Mouse (Mus musculus): ENCODE measurements around the gene Primpol. TPM values are rescaled to one million over a fixed set of nuclear protein-coding genes. Genes with fewer than 3 reads are reported as not detected.

Gene Primpol
- 1 to 10 TPM; 1.2 to 2.0 TPM for total RNA-seq (2021)
- long read RNA-seq, experiment 1, partial matches to known transcripts = 0 of 1 reads
- long read RNA-seq, experiment 1, other reads (novel, unspliced or antisense) = 1 of 1 reads
- long read RNA-seq, experiment 2, partial matches to known transcripts = 0 of 2 reads
- long read RNA-seq, experiment 2, other reads (novel, unspliced or antisense) = 1 of 2 reads

DNA sequence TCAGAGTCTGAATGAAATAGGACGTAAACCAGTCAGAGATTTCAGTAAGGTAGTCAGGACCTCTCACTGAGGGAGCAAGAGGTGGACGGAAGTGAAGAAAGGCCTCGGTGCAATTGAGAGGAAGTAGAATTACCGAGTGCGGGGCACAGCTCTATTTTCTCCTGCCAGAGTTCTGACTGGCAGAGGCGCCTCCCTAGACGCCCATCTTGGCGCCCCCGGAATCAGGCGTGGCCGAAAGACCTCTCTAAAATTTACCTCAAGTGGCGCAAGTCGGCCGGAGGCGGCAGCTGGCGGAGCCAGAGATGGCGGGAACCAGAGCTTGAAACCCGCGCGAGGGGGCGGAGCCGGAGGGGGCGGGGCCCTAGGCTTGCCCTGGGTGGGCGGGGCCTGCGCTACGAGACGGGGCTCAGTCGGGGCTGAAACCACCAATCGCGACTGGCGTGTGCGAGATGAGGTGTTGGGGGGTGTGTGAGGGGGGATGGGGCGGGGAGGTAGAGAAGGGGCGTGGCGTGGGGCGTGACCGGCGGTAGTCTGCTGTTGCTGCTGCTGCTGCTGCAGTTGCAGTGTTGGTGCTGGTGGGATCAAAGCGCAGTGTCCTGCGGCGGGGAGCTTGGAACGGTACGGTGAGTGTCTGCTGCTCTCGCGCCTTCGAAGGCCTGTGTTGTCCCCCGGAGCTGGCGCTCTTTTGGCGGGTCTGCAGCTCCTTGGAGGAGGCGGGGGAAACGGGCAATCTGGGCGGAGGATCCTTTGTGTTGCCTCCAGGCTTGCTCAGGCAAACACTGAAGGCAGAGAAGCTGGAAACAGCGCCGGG, at the start of gene Primpol, which contains the start of gene Casp3:
TSS of gene Primpol (minus strand) at position 334 of the 811 bp plus-strand sequence.
TSS of gene Casp3 (plus strand) at position 413 of the 811 bp plus-strand sequence.
- peak; percentile 98 for DNase-seq

DNA sequence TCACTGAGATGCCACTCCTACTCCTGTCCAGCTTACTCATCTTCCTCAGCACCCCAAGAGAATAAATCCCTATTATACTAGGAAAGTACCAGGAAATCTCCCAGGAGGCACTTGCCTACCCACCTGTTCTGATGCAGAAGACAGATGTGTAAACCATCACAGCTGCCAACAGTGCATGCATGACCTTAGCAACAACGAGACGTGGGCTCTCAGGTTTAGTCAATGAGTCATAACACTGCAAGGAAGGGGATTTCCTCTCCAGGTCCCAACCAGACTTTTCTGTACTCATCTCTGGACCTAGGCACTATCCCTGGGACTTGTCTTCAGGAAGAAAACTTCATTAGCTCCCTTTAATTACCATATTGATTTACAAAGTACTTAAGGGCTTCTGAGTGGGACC, 38.9 kb upstream of the Primpol start:
- DNase-seq = no peak

DNA sequence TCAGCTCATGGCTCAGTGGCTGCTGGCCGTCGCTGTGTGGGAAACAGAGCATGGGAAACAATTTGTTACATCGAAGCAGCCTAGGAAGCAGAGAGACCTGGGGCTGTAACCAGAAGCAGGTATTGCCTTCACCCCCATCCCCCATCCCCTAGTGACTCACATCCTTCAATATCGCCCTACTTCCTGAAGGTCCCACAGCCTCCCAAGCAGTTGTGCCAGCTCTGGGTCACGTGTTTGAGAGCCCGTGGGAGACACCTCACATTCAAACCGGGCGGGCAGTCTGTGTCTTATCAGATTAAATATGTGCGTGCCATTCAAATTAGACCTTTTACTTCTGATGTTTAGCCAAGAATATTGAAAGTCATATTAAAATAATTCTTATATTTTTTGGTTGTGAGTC, 34.9 kb upstream of the Primpol start:
- no peak for DNase-seq

DNA sequence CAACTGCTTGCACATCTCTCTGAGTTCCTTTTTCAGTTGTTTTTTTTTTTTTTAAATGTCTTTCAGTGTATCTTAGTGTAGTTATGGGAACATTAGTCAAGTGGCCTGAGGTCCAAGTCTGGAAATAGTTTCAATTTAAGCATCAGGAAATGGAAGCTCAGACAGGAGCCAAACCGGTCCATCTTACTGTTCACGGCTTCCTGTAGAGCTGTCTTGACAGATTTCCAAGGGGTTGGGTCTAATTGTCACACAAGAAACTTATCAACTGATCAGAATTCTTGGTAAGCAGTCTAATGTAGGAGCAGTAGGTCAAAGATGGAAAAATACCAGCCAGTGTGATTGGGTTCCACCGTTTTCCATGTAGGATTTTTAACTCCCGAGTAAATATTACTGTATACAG, 31.4 kb upstream of the Primpol start:
- DNase-seq = no peak

DNA sequence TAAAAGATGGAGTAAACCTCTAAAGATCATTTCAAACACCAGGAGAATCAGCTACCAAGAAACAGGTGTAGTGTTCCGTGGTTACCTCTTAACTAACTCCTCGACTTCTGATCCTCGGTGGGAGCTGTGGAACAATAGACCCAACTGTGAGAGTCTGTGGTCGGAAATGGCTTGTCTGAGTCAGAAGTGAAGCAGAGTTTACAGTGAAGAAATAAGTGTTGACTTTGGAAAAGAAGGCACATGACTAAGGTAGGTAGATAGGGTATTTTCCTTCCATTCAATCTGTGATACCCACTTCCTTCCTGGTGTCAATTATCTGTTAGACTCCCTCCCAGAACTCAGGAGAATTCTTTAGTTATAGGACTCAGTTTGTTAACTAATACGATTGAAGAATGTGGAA, 24.3 kb upstream of the Primpol start:
- DNase-seq = no peak

DNA sequence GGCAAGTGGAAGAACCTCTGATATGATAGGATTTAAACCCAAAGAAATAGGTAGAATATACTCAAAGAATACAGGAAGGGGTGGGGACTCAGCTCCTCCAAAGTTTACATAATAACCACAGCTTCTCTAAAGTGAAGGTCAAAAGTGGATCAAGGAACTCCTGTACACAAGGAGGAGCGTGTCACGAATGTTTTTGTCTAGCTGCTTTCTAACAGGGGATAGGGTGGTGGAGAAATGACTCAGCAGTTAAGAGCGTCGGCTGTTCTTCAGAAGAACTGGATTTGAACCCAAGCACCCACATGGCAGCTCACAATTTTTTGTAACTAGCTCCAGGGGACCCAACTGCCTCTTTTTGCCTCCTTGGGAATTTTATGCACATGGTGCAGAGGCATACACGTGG, 22.8 kb upstream of the Primpol start:
- DNase-seq = no peak

DNA sequence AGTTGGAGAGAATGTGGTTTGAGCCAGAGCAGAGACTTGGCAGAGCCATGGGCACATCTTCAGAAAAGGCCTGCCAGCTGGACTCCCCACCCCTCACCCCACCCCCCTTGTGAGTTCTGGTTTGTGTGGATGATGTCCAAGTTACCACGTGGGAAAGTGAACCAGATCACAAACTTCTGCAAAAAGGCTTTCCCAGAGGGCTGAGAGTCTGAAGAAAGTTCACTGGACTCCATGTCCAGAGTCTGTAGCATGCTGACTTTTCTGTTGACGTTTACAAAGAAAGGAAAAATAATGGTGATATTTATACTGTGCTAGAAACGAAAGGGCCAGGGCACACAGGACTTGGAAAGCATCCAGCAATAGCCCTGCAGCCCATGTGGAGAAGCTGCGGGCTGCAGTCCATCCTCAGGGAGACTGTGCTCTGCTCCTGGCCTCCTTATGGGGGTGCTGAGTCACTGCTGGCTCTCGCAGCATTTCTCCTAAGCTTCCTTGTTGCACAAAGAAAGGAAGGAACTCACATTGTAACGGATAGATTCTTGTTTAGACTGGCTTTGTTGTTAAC, 22.1 kb upstream of the Primpol start:
- DNase-seq = peak; percentile 54

DNA sequence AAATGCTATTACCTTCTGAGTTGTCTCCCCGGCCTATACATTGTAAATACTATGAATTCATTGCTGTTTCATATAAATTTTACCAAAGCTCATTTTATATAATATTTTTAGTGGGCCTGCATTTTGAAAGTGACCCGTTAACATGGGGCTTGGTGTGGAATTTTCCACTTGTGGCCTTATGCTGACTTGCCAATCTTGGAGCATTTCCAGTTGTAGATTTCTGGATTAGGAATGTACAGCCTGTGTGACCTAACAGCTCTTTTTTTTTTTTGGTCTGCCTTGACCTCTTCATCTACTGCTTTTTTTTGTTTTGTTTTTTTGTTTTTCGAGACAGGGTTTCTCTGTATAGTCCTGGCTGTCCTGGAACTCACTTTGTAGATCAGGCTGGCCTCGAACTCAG, 13.9 kb upstream of the Primpol start:
- no peak for DNase-seq

DNA sequence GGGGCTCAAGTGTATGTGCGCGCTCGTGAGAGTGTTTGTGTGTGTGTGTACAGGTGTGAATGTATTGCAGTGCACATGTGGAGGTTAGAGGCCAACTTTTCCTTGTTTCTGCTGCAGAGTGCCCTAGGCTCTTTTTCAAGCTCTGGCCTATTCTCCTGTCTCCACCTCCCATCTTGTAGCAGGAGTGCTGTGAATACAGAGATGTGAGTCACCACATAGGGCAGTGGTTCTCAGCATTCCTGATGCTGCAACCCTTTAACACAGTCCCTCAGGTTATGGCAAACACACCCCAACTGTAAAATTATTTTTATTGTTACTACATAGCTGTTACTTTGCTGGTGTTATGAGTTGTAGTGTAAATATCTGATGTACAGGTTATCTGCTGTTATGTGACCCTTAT, 13.4 kb upstream of the Primpol start:
- DNase-seq = no peak

DNA sequence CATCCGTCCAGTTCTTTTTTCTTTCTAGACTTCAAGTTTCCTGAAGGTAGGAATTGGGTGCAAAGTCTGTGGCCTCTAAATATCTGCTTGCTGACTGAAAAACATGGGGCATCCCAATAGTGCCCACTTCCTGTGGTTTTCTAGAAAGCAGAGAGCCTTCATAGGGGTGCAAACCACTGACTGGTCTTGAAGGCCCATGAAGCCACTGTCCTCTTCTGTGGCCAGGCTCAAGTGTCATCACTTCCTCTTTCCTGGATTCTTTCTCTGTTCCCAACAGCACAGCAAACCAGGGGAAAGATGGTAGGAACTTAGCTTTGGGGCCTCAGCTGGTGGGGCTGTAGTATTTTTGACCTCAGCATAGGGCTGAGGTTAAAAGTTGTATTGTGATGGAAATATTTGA, 11.6 kb upstream of the Primpol start:
- DNase-seq = no peak

DNA sequence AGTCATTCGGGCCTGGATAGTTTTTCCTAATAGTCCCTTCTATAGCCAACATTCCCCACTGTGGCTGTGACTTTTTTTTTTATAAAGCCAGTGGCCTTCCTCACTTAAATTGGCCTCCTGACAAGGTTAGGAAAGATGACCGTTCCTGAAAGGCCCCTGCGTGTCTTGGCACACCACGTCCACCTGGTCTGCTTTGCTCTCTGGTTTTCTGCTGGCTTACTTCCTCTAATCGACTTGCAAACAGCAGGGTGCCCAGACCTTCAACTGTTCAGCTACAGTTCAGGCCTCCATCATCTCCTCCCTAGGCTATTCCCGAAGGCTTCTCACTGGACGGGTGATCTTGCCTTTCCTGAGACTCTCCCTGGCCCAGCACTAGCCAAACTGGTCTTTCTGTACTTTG, 10.9 kb upstream of the Primpol start:
- DNase-seq = no peak

DNA sequence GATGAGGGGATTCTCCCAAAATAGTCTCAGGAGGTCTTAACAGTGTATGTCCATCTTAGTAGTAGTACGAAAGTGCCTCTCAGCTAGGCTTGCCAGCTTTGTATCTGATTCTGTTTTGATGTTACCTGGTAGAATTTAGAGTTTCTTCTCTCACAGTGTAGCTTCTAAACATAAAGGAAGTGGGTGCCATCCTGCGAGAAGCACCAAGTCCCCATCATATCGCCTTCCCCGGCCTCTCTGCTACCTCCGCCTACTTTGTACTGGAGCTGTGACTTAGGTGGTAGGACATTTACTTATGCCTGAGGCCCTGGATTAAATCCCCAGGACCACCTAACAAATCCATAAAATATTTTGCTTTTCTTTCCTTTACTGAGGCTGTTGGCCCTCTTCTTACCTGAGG, 9.6 kb upstream of the Primpol start:
- no peak for DNase-seq

DNA sequence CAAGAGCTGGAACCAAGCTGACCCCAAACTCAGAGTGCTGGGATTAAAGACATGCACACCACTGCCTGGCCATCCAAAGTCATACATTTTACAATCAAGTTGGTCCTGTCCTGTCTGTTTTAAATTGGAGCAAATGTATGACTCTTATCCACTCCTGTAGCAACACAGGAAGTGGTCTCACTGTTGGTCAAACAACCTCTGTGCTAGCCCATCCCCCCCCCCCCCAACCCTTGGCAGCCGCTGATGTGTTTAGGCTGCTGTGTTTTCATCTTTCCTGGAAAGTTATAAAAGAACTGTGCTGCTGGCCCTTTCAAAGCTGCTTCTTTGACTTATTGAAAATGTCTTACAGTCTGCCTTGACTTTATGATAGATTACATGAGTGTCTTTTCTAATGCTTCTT, 8.2 kb upstream of the Primpol start:
- no peak for DNase-seq

DNA sequence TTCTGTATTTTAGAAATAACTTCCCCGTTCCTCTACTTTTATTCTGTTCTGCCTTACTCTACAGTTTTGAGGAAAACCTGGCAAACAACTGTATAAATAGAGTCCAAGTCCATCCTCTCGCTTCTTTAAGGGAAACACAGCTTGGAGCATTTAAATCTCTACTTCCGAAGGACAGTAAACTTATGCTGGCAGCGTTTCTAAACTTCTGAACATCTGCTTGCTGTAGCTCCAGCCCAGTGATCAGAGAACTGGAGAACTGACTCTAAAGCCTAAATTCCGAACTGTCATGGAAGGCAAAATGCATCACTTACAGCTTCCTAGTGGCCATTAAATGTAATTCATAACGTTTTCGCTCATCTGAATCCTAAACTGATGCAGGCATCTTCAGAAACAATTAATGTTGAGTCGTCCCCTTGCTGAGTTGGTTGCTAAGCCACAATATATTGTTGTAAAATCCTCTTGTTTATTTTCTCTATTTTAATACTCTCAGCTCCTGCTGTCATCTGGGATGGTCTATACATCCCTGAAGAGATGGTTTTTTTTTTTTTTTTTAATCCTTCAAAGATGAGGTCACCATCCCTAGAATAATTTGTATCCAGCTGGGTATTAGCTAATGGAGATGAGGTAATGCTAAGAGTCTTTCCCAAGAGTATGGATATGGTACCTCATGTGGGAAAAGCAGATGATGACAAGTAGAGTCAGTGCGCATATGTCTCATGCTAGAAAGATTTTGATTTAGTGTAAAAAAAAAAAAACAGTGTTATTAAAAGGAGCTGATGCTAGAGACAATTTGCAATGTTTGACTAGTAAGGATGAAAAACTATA, 5.6 kb upstream of the Primpol start:
- DNase-seq = no peak

DNA sequence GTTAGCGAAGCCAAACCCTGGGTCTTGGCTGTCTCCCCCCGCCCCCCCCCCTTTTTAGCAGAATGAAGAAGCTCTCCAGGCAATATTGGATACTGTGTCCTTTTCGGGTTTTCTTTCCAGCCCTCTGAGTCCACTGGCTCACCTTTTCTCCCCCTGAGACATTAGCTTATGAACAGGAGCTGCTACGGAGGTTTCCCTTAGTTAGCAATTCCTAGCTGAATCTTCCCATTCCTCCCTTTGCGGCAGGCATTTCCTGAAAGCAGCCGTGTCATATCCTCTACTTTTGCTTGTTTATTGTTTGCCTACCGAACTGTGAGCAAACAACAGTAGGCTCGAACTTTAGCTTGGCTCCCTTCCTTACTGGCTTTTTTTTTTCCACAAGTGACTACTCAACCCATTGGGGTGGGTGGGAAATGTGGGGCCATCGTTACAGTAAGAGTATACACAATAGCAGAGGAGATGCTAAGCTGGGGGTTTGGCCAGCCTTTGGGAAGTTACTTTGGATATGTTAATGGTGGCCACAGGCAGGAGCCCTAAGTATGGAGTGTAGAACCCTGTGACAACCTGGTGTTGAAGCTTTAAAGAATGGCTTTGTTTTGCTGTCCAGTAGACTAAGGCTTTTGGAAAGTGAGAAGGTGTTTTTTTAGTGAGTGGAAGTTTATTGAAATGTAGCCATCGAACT, 1.8 kb upstream of the Primpol start:
- no peak for DNase-seq

DNA sequence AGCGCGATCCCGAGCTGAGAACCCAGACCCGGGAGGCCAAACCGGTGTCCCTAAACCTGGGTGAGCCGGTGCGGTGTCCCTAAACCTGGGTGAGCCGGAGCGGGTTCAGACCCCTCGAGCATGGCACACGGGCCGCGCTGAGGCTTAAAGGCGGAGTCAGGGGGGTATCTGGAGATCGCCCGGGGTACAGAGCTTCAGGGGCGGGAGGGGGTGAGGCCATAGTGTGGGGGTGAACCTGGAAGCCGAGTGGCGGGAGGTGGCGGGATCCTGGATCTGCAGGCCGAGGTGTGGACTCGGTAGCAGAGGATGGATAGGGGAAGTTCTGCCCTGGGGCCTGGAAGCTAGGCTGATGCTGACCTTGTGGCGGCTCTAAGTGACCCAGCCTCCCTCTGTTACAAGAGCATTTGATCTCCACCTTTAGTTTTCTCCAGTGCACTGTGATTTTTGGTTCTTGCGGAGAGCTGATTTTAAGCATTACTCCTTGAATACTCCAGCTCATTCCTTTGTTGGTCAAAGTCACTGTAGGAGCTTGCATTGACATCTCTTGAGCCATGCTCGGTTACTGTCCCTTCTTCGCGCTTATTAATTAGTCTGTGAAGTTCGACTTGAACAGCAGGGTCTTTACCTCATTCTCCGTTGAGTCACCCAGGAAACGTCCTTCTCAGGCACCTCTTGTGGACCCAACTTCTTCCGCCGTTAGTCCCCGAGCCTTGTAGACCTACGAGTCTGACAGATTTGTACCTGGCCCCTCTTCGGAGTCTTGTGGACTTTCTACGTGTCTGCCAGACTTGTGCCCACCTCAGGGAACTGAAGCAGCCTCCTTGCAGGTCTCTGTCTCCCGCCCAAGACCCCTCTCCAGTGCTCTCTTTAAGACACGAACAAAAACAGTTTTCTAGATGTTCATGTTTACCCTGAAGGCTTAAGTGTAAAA, 943 bp upstream of the Primpol start:
- peak; percentile 32 for DNase-seq

DNA sequence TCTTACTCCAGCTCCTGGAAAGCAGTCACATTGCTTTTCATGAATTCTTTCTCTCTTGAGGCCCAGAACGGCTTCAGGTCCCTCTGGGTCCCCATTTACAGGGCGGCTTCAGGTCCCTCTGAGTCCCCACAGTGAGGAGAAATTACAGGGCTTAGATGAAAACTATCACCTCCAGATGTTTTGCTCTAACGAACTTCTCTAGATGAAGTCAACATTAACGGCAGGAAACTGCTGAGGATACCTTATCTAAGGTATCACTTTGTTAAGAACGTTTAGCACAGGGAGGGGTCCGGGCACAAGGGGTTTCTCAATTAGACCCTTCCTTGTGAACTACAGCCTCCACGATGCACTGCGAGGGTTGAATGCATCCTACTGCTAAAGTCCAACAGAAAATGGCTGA, 1.1 kb downstream of the Primpol start:
- no peak for DNase-seq

DNA sequence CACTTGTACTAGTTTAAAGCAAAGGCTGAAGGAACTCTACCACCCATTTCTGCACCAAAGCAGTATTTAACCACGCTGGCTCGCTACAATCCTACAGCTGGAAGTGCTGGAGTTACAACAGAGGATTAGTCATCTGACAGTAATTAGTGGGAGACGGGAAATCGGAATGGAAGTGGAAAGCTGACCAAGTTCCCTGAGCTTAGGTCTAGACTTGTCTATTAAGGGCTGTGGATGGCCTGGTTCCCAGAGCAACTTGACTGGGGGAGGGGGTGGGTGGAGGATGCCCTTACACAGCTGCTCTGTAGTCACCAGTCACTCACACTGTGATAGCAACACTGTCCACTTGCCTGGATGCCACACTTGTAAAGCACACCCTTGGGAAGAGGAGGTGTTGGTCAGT, 3.6 kb downstream of the Primpol start:
- peak; percentile 32 for DNase-seq

DNA sequence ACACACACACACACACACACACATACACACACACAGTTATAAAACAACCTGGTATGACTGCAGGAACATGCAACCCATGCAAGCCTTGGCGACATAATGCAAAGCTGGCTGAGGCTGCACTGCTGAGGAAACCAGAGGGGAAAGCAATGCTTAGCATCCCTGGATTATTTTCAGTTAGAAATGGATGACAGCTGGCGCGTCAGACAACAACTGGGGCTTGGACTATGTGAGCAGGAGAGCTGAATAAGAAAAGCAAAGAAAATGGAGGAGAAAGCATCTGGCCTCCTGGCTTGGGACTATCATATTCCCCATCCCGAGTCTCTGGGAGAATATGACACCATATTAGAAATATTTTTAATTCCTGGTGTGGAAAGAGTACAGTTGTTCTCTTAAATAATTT, 4.1 kb downstream of the Primpol start:
- DNase-seq = no peak

DNA sequence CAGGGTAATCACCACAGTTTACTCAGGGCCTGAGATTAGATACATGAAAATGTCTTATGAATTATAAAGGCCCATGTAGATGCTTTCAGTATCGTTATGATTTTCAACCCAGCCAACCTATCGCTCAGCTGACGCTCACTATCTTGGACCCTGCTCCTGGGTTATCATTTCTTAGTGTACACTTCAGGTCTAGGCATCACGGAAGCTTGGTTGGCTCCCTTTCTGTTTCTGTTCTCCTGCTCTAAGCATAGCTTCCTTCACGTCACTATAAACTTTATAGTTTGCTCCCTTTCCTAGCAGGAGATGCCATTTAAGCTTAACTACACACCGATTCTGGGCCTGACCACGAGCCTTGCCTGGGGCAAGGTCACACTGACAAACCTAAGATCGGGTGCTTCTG, 5.5 kb downstream of the Primpol start:
- DNase-seq = no peak

DNA sequence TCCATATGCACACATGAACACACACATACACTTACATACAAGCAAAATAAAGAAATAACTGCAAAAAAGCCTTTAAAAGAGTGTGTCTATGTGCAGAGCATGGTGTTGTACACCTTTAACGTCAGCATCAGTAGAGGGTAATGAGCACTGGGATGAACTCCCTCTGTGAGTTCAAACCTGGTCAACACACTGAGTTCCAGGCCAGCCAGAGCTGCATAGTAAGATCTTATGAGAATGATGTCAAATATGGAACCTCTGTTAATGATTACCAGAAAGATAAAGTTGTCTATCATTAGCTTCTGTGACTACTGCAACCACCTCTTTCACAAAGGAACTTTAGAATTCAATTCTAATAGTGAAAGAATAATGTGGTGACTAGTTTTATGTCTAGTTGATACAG, 10.1 kb downstream of the Primpol start:
- DNase-seq = no peak
